Mouse (Mus musculus) naive thymus-derived CD4-positive, alpha-beta T cell, adult 2 months (primary cell): ENCODE data around the gene Tcte1.

Experiments used
- DNase-seq: peaks from one replicate; pipeline ENCODE4 v3.0.0-alpha.2; 2011; ENCODE audit warnings: low read depth

Tcte1 gene

GRCm38 (mm10) chr17:45547461-45548190, 24.4 kb downstream of the Tcte1 start:
- DNase-seq: peak; percentile 10

- peak; percentile 57 for DNase-seq
Measured at GRCm38 (mm10) chr17:45548541-45549512, 25.6 kb downstream of the Tcte1 start.

GRCm38 (mm10) chr17:45549617-45550181, 26.5 kb downstream of the Tcte1 start, which contains the start of gene Tmem151b:
Gene Tmem151b (minus strand): TSS chr17:45549677.
- DNase-seq: peak; percentile 40

GRCm38 (mm10) chr17:45550253-45550652, 27.0 kb downstream of the Tcte1 start:
- no peak for DNase-seq

- DNase-seq: peak; percentile 23
Measured at GRCm38 (mm10) chr17:45551249-45551796, 28.1 kb downstream of the Tcte1 start.

DNA sequence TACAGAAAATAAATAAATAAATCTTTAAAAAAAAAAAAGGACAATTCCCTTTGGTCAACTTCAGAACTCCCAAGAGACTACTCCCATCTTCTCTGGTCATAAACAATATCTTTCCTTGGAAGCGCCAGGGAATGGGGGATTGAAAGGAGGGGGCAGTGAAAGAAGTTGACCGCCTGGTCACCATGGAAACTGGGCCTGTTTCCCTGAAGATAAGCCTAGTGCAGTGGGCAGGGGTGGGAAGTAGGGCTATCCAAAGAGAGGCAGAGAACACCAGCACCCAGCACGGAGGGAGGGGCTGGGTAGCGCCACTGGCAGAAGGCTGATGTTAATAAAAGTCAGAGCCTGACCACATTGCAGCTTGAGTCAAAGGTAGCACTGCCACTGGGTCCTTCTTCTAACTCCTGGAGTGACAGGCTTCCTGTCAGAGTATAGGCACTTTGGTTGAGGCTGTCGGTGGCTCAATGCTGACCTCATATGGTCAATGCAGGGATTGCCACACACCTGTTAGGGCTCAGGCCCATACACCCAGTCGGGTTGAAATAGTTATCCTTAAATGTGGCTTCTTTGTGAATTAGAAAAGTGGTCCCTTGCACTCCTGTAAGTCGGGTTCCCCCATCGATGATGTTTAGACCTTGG, 28.7 kb downstream of the Tcte1 start:
- DNase-seq: peak; percentile 94

GRCm38 (mm10) chr17:45553065-45553464, 29.8 kb downstream of the Tcte1 start:
- no peak for DNase-seq

DNA sequence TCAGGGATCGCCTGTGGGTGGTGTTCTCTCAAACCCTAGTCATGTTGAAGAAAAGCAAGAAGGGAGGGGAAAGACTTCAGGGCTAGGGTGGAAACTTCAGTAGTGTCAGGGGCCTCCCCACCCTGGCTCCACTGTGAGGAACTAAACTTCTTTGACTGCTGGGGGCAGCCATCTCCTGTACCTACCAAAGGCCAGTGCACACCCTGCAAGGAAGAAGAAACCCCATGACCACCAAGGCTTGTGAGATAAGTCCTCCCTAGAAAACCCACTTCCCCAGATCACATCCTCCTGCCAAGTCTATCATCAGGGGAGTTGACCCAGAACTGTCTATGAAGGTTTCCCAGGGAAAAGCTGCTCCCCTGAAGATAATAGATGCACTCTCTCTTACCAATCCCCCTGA, 31.2 kb downstream of the Tcte1 start:
- DNase-seq: peak; percentile 37

- DNase-seq: peak; percentile 98
Measured at GRCm38 (mm10) chr17:45555452-45556106, 32.3 kb downstream of the Tcte1 start, which contains the start of gene Nfkbie. Gene Nfkbie (plus strand): TSS chr17:45555703.

- DNase-seq: no peak
Measured at GRCm38 (mm10) chr17:45556107-45556489, 32.9 kb downstream of the Tcte1 start.

GRCm38 (mm10) chr17:45556514-45557245, 33.4 kb downstream of the Tcte1 start:
- peak; percentile 47 for DNase-seq

DNA sequence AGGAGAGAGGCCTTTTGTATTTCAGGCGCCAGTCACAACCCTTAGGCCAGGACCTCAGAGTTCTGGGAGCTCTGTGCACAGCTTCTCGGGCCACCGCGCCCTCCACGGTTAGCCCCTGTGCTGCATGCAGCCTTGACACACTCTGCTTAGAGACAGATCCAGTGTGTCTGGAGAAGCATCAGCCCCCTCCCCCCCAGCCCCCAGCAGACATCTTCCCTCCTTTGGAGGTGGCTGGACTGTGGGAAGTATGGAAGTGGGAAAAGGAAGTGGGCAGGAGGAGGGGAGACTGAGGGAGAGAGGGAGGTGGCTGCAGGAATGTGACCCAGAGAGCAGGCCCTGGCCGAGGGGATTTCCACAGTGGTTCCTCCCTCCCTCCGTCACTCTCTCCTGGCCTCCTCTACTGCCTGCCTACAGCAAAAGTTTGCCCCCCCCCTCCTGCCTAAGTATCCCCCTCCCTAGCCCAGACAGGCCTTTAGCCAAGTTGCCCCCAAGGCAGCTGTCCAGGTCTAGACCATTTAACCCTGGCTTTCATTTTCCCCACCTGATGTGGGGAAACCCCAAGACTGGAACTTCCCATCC, 34.1 kb downstream of the Tcte1 start:
- DNase-seq: peak; percentile 53

DNA sequence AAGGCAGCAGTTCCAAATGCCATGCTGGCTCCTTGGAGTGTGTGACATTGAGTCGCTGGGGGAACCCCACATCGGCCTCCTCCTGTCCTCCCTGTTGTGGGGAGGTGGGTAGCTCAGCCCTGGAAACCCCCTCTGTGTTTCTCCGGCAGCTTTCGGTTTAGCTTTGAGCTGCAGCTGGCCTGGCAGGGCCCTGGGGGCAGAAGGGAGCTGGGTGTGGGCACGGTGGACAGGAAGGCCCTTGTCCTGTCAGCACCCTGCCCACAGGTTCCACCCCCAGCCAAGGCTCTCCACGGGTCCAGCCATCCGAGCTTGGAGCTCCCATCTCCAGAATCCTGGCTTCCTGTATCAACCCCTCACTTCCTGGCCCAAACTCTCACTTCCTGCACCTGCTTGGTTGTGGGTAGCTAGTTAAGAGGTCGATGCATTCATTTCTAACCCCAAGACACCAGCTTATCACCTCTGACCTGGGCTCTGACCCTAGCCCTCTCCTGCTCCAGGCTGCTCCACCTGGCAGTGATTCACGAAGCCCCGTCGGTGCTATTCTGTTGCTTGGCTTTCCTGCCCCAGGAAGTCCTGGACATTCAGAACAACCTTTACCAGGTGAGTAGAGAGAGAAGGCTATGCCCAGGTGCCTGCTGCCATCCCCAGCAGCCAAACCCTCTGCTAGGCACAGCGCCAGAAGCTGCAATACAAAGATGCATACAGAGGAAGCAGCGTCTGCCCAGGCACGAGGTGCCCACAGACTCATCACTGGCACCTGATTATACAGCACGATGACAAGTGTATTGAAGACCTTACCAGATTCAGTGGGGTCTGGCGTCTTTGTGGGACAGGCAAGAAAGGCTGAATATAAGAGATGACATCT, 35.0 kb downstream of the Tcte1 start:
- DNase-seq: peak; percentile 78

DNA sequence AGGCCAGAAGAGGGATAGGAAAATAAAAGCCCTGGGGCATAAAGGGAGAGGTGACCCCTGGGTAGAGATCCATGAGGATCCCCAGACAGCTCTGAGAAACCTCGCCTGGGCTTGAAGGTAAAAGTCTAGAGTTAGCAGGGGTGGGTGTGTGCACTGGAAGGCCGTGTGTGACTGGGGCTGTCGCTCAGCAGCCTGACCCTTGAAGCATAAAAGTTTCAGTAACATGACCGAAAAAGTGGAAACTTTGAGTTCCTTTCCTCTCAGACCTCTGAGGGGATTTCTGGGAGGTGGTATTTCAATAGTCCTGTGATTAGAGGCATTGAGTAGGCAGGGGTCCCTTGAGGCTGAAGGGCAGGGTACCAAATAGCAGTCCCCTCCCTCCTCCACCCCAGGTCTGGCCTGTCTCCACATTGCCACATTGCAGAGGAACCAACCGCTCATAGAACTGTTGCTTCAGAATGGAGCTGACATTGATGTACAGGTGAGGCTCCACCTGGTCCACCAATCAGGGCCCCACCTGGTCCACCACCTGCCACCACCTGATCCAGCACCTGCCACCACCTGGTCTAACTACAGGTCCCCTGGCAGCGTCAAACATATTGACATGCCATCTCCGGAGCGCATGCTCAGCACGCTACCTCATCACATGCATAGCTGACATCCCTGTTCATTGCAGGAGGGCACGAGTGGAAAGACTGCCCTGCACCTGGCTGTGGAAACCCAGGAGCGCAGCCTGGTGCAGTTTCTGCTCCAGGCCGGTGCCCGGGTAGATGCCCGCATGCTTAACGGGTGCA, 36.7 kb downstream of the Tcte1 start:
- DNase-seq: peak; percentile 16

DNA sequence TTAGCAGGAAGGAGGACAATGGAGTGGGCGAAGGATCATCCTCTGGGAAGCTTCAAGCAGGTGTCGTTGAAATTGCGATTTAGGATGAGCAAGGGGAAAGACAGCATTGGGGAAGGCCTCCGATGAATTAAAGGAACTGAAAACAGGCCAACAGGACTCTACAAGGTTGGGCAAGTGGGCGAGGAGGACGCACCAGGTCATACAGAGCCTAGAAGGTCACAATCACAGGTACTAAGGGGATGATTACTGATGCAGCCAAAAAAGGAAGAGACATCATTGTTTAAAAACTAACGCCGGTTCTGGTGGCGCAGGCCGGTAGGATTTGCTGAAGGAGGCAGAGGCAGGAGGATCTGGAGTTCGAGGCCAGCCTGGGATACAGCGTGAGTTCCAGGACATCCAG, 40.0 kb downstream of the Tcte1 start:
- DNase-seq: peak; percentile 38

GRCm38 (mm10) chr17:45563655-45564530, 40.7 kb downstream of the Tcte1 start, which contains the start of gene Slc35b2:
Gene Slc35b2 (plus strand): TSS chr17:45563874.
- DNase-seq: peak; percentile 88

- DNase-seq: peak; percentile 48
Measured at GRCm38 (mm10) chr17:45564531-45565084, 41.4 kb downstream of the Tcte1 start.
